Mouse (Mus musculus): ENCODE results near the gene Cyp3a13. TPM values are rescaled to one million over a fixed set of nuclear protein-coding genes. Genes with fewer than 3 reads are reported as not detected.

Gene Cyp3a13
- polyA plus RNA-seq (2014; fragmentation: Nextera tagmentation; extraction: Ambion mirVana), result not detected in 2 replicates

- no peak for ATAC-seq (replicated peaks; ENCODE audit: low FRiP score)
- H3K9me3 ChIP-seq (ENCODE audit: control insufficient read depth, low read length), result no peaks in the 10 kb centered on the region
- H3K4me2 ChIP-seq (ENCODE audit: low read depth, low read length, severe bottlenecking), result no peak within 1 kb of the TSS
- DNase-seq (ENCODE audit: low spot score), result no peak
- H3K27me3 ChIP-seq (ENCODE audit: control insufficient read depth, insufficient read depth, low read length), result no peaks in the 10 kb centered on the region
- no peaks in the 10 kb centered on the region for H3K4me1 ChIP-seq (replicated peaks; ENCODE audit: control insufficient read depth, insufficient read depth, low read length)
- H3K4me3 ChIP-seq (ENCODE audit: low read depth, low read length), result no peak within 1 kb of the TSS
- 53% methylated on average over 2 of the region's 2 CpGs for WGBS
- H3K27ac ChIP-seq (ENCODE audit: low read depth, low read length), result no peak within 1 kb of the TSS
- H3K36me3 ChIP-seq (ENCODE audit: control insufficient read depth, insufficient read depth, low read length), result no peaks in the 10 kb centered on the region
- no peak within 1 kb of the TSS for H3K9ac ChIP-seq (ENCODE audit: low read length)
Measured at GRCm38 (mm10) chr5:137921532-137921931, at the start of gene Cyp3a13. TSS of gene Cyp3a13 (minus strand) at chr5:137921619.

- H3K4me1 ChIP-seq (replicated peaks; ENCODE audit: control insufficient read depth, insufficient read depth, low read length), result no peaks in the 10 kb centered on the region
- ATAC-seq (replicated peaks; ENCODE audit: low FRiP score) (no peak), DNase-seq (ENCODE audit: low spot score) (no peak)
Measured at GRCm38 (mm10) chr5:137966492-137966891, 45.1 kb upstream of the Cyp3a13 start.

GRCm38 (mm10) chr5:137962945-137963344 lies 41.5 kb upstream of the Cyp3a13 start, which contains the start of gene Gjc3:
TSS of gene Gjc3 (minus strand) at chr5:137963098.
- no peaks in the 10 kb centered on the region for H3K4me1 ChIP-seq (replicated peaks; ENCODE audit: control insufficient read depth, insufficient read depth, low read length)
- H3K4me3 ChIP-seq (ENCODE audit: low read depth, low read length), result no peak within 1 kb of the TSS
- no peak within 1 kb of the TSS for H3K9ac ChIP-seq (ENCODE audit: low read length)
- no peaks in the 10 kb centered on the region for H3K9me3 ChIP-seq (ENCODE audit: control insufficient read depth, low read length)
- 53% methylated on average over 8 of the region's 8 CpGs for WGBS
- DNase-seq (ENCODE audit: low spot score) (no peak), ATAC-seq (replicated peaks; ENCODE audit: low FRiP score) (no peak)
- no peak within 1 kb of the TSS for H3K27ac ChIP-seq (ENCODE audit: low read depth, low read length)
- no peaks in the 10 kb centered on the region for H3K27me3 ChIP-seq (ENCODE audit: control insufficient read depth, insufficient read depth, low read length)
- no peaks in the 10 kb centered on the region for H3K36me3 ChIP-seq (ENCODE audit: control insufficient read depth, insufficient read depth, low read length)
- H3K4me2 ChIP-seq (ENCODE audit: low read depth, low read length, severe bottlenecking), result no peak within 1 kb of the TSS

More at GRCm38 (mm10) chr5:137966492-137966891, 45.1 kb upstream of the Cyp3a13 start:
- no peaks in the 10 kb centered on the region for H3K27me3 ChIP-seq (ENCODE audit: control insufficient read depth, insufficient read depth, low read length)
- H3K9ac ChIP-seq (ENCODE audit: low read length), result no peak overlapping the region
- no peak overlapping the region for H3K4me2 ChIP-seq (ENCODE audit: low read depth, low read length, severe bottlenecking)
- no peaks in the 10 kb centered on the region for H3K9me3 ChIP-seq (ENCODE audit: control insufficient read depth, low read length)
- no peaks in the 10 kb centered on the region for H3K36me3 ChIP-seq (ENCODE audit: control insufficient read depth, insufficient read depth, low read length)
- no peak overlapping the region for H3K4me3 ChIP-seq (ENCODE audit: low read depth, low read length)
- H3K27ac ChIP-seq (ENCODE audit: low read depth, low read length), result no peak overlapping the region

- DNase-seq (ENCODE audit: low spot score) (no peak), ATAC-seq (replicated peaks; ENCODE audit: low FRiP score) (no peak)
- Histone ChIP-seq H3K9me3 (ENCODE audit: control insufficient read depth, low read length) (no peaks in the 10 kb centered on the region), H3K27ac (ENCODE audit: low read depth, low read length) (no peak overlapping the region), H3K27me3 (ENCODE audit: control insufficient read depth, insufficient read depth, low read length) (no peaks in the 10 kb centered on the region), H3K9ac (ENCODE audit: low read length) (no peak overlapping the region), H3K4me1 (replicated peaks; ENCODE audit: control insufficient read depth, insufficient read depth, low read length) (no peaks in the 10 kb centered on the region), H3K36me3 (ENCODE audit: control insufficient read depth, insufficient read depth, low read length) (no peaks in the 10 kb centered on the region), H3K4me3 (ENCODE audit: low read depth, low read length) (no peak overlapping the region), H3K4me2 (ENCODE audit: low read depth, low read length, severe bottlenecking) (no peak overlapping the region)
- WGBS, result 87% methylated on average over 3 of the region's 3 CpGs
Measured at GRCm38 (mm10) chr5:137956404-137956803, 35.0 kb upstream of the Cyp3a13 start.

GRCm38 (mm10) chr5:137951218-137951617 lies 29.8 kb upstream of the Cyp3a13 start:
- Histone ChIP-seq H3K36me3 (ENCODE audit: control insufficient read depth, insufficient read depth, low read length) (no peaks in the 10 kb centered on the region), H3K9me3 (ENCODE audit: control insufficient read depth, low read length) (no peaks in the 10 kb centered on the region), H3K27me3 (ENCODE audit: control insufficient read depth, insufficient read depth, low read length) (no peaks in the 10 kb centered on the region), H3K4me3 (ENCODE audit: low read depth, low read length) (no peak overlapping the region), H3K4me2 (ENCODE audit: low read depth, low read length, severe bottlenecking) (no peak overlapping the region), H3K4me1 (replicated peaks; ENCODE audit: control insufficient read depth, insufficient read depth, low read length) (no peaks in the 10 kb centered on the region), H3K9ac (ENCODE audit: low read length) (no peak overlapping the region), H3K27ac (ENCODE audit: low read depth, low read length) (no peak overlapping the region)
- WGBS, result 48% methylated on average over 6 of the region's 6 CpGs
- DNase-seq (ENCODE audit: low spot score) (no peak), ATAC-seq (replicated peaks; ENCODE audit: low FRiP score) (no peak)

- no peaks in the 10 kb centered on the region for H3K36me3 ChIP-seq (ENCODE audit: control insufficient read depth, insufficient read depth, low read length)
- no peaks in the 10 kb centered on the region for H3K9me3 ChIP-seq (ENCODE audit: control insufficient read depth, low read length)
- H3K4me2 ChIP-seq (ENCODE audit: low read depth, low read length, severe bottlenecking), result no peak overlapping the region
- ATAC-seq (replicated peaks; ENCODE audit: low FRiP score) (no peak), DNase-seq (ENCODE audit: low spot score) (no peak)
- H3K27me3 ChIP-seq (ENCODE audit: control insufficient read depth, insufficient read depth, low read length), result no peaks in the 10 kb centered on the region
- no peak overlapping the region for H3K27ac ChIP-seq (ENCODE audit: low read depth, low read length)
- no peak overlapping the region for H3K4me3 ChIP-seq (ENCODE audit: low read depth, low read length)
- H3K9ac ChIP-seq (ENCODE audit: low read length), result no peak overlapping the region
- H3K4me1 ChIP-seq (replicated peaks; ENCODE audit: control insufficient read depth, insufficient read depth, low read length), result no peaks in the 10 kb centered on the region
Measured at GRCm38 (mm10) chr5:137947303-137947702, 25.9 kb upstream of the Cyp3a13 start.

GRCm38 (mm10) chr5:137943133-137943532 lies 21.7 kb upstream of the Cyp3a13 start:
- Histone ChIP-seq H3K27me3 (ENCODE audit: control insufficient read depth, insufficient read depth, low read length) (no peaks in the 10 kb centered on the region), H3K4me1 (replicated peaks; ENCODE audit: control insufficient read depth, insufficient read depth, low read length) (no peaks in the 10 kb centered on the region), H3K27ac (ENCODE audit: low read depth, low read length) (no peak overlapping the region), H3K4me3 (ENCODE audit: low read depth, low read length) (no peak overlapping the region), H3K36me3 (ENCODE audit: control insufficient read depth, insufficient read depth, low read length) (no peaks in the 10 kb centered on the region), H3K9me3 (ENCODE audit: control insufficient read depth, low read length) (no peaks in the 10 kb centered on the region), H3K4me2 (ENCODE audit: low read depth, low read length, severe bottlenecking) (no peak overlapping the region), H3K9ac (ENCODE audit: low read length) (no peak overlapping the region)
- ATAC-seq (replicated peaks; ENCODE audit: low FRiP score), result no peak
- DNase-seq (ENCODE audit: low spot score), result no peak
- 80% methylated on average over 1 of the region's 1 CpGs for WGBS

- Histone ChIP-seq H3K4me2 (ENCODE audit: low read depth, low read length, severe bottlenecking) (no peak overlapping the region), H3K9ac (ENCODE audit: low read length) (no peak overlapping the region), H3K4me3 (ENCODE audit: low read depth, low read length) (no peak overlapping the region), H3K27me3 (ENCODE audit: control insufficient read depth, insufficient read depth, low read length) (no peaks in the 10 kb centered on the region), H3K36me3 (ENCODE audit: control insufficient read depth, insufficient read depth, low read length) (no peaks in the 10 kb centered on the region), H3K27ac (ENCODE audit: low read depth, low read length) (no peak overlapping the region), H3K4me1 (replicated peaks; ENCODE audit: control insufficient read depth, insufficient read depth, low read length) (no peaks in the 10 kb centered on the region), H3K9me3 (ENCODE audit: control insufficient read depth, low read length) (no peaks in the 10 kb centered on the region)
- WGBS, result 84% methylated on average over 4 of the region's 4 CpGs
- ATAC-seq (replicated peaks; ENCODE audit: low FRiP score) (no peak), DNase-seq (ENCODE audit: low spot score) (no peak)
Measured at GRCm38 (mm10) chr5:137940948-137941347, 19.5 kb upstream of the Cyp3a13 start.

- Histone ChIP-seq H3K9me3 (ENCODE audit: control insufficient read depth, low read length) (no peaks in the 10 kb centered on the region), H3K4me1 (replicated peaks; ENCODE audit: control insufficient read depth, insufficient read depth, low read length) (no peaks in the 10 kb centered on the region), H3K27ac (ENCODE audit: low read depth, low read length) (no peak overlapping the region), H3K4me2 (ENCODE audit: low read depth, low read length, severe bottlenecking) (no peak overlapping the region), H3K36me3 (ENCODE audit: control insufficient read depth, insufficient read depth, low read length) (no peaks in the 10 kb centered on the region), H3K9ac (ENCODE audit: low read length) (no peak overlapping the region), H3K4me3 (ENCODE audit: low read depth, low read length) (no peak overlapping the region), H3K27me3 (ENCODE audit: control insufficient read depth, insufficient read depth, low read length) (no peaks in the 10 kb centered on the region)
- DNase-seq (ENCODE audit: low spot score) (no peak), ATAC-seq (replicated peaks; ENCODE audit: low FRiP score) (no peak)
- 73% methylated on average over 4 of the region's 4 CpGs for WGBS
Measured at GRCm38 (mm10) chr5:137937238-137937637, 15.8 kb upstream of the Cyp3a13 start.
